Mouse (Mus musculus) heart, embryonic 13.5 days (tissue): ENCODE measurements at regions not wholly inside any gene's neighbourhood (a gene's known extent, or its start where the extent isn't known, plus 50 kb on each side); places are given as distances from the start of the nearest gene placed in this dataset.

Experiments used
- ATAC-seq: fragments of 200-750 bp; cut with Nextera tagmentation; 2 replicates; pipeline ENCODE4 v1.8.0; 2017; ENCODE audit warnings: moderate TSS enrichment; ENCODE audit not compliant: insufficient number of reproducible peaks, low FRiP score, low TSS enrichment; ENCODE audit errors: extremely low read depth
- H3K27ac ChIP-seq: fragments of 300-500 bp; sonication (generic); replicated peaks from 2 replicates; pipeline ENCODE4 v1.5.1; 2015; ENCODE audit warnings: moderate library complexity, mild to moderate bottlenecking, inconsistent platforms
- H3K27me3 ChIP-seq: fragments of 300-500 bp; sonication (generic); replicated peaks from 2 replicates; pipeline ENCODE4 v1.6.1; 2015; ENCODE audit warnings: mild to moderate bottlenecking, inconsistent platforms
- H3K36me3 ChIP-seq: fragments of 300-500 bp; sonication (generic); 2 replicates; pipeline ENCODE4 v1.6.1; 2015; ENCODE audit warnings: mild to moderate bottlenecking, inconsistent platforms
- H3K4me1 ChIP-seq: fragments of 300-500 bp; sonication (generic); 2 replicates; pipeline ENCODE4 v1.6.1; 2015; ENCODE audit warnings: inconsistent platforms
- H3K4me2 ChIP-seq: fragments of 300-500 bp; sonication (generic); 2 replicates; pipeline ENCODE4 v1.6.1; 2015; ENCODE audit warnings: inconsistent platforms, mild to moderate bottlenecking, moderate library complexity
- H3K4me3 ChIP-seq: fragments of 300-500 bp; sonication (generic); 2 replicates; pipeline ENCODE4 v1.5.1; 2015; ENCODE audit warnings: moderate library complexity, mild to moderate bottlenecking, inconsistent platforms
- H3K9ac ChIP-seq: fragments of 300-500 bp; sonication (generic); 2 replicates; pipeline ENCODE4 v1.6.1; 2015; ENCODE audit warnings: inconsistent platforms, mild to moderate bottlenecking, moderate library complexity
- H3K9me3 ChIP-seq: fragments of 300-500 bp; sonication (generic); 2 replicates; pipeline ENCODE4 v1.6.1; 2016; ENCODE audit warnings: inconsistent platforms
- WGBS: fragments of 180-500 bp; shearing (Covaris S2); methylation state at CpG from one replicate; pipeline ENCODE4 v1.1.7; 2015; ENCODE audit warnings: mixed read lengths; 5-methylcytosine and 5-hydroxymethylcytosine counted together

DNA sequence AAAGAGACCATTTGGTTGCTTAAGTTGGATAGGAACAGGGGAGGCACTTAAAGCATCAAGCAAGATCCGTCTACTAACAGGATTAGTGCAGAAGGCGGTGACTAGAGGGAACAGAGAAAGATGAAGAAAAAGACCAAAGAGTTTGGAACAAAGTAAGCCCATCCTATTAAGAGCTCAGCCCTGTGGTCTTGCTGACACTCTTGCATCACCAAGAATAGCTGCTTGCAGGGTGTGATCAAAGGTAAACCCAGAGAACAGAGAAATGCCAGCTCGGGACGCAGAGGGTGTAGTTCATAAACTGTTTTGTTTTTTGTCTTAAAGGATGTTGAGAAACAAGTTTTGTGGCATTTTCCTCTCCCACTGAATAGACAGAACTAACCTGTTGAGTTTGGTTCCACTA is 574.8 kb downstream of the Slc4a3 start:
- Histone ChIP-seq H3K27ac (no peak overlapping the region), H3K4me2 (no peak overlapping the region), H3K9ac (no peak overlapping the region), H3K9me3 (no peaks in the 10 kb centered on the region), H3K4me3 (no peak overlapping the region), H3K4me1 (no peaks in the 10 kb centered on the region), H3K27me3 (no peaks in the 10 kb centered on the region), H3K36me3 (no peaks in the 10 kb centered on the region)
- WGBS: 70% methylated on average over 4 of the region's 4 CpGs
- no peak for ATAC-seq

DNA sequence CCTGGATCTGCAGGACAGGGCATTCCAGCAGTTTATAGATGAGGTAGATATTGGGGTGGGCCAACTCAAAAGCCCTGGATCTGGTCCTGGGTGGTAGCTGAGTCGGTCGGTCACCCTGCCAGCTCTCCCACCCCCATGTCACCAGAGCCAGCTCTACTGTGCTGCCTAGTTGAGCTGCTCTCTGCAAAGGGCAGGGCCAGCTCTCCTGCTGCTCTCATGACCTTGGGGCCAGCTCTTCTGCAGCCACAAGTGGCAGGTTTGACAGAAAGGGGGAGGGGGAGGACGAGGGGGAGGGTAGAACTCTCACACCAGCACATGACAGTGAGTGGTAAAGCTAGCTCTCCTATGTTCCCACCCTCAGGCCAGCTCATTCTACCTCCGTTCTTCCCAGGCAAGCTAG is 584.3 kb downstream of the Slc4a3 start:
- Histone ChIP-seq H3K9ac (no peak overlapping the region; the same call in 1 of the 2 replicates), H3K27ac (no peak overlapping the region), H3K27me3 (no peaks in the 10 kb centered on the region), H3K36me3 (no peaks in the 10 kb centered on the region), H3K4me1 (peaks cover 6% of the 10 kb centered on the region), H3K9me3 (no peaks in the 10 kb centered on the region), H3K4me2 (no peak overlapping the region), H3K4me3 (no peak overlapping the region)
- ATAC-seq: no peak
- 31% methylated on average over 4 of the region's 4 CpGs for WGBS

DNA sequence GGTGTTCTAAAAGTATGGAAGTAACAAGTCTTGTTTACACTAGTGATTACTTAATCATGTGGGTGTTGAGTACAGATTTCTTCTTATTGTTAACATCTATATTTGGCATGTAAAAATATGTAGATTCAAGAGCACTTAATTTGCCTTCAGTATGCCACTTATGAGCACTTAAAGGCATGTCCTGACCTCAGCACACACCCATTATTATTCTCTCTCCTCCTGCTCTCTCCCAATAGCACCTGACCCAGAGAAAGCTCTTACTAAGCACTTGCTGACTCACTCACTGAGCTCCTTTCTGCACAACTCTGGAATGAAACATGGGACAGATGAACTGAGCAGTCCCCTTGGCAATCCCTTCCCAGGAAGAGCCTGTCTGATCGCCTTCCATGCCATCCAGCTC is 590.7 kb downstream of the Slc4a3 start:
- Histone ChIP-seq H3K4me2 (no peak overlapping the region), H3K4me1 (no peaks in the 10 kb centered on the region), H3K27ac (no peak overlapping the region), H3K36me3 (no peaks in the 10 kb centered on the region), H3K27me3 (no peaks in the 10 kb centered on the region), H3K4me3 (no peak overlapping the region), H3K9me3 (no peaks in the 10 kb centered on the region), H3K9ac (no peak overlapping the region)
- no peak for ATAC-seq
- 80% methylated on average over 1 of the region's 1 CpGs for WGBS

DNA sequence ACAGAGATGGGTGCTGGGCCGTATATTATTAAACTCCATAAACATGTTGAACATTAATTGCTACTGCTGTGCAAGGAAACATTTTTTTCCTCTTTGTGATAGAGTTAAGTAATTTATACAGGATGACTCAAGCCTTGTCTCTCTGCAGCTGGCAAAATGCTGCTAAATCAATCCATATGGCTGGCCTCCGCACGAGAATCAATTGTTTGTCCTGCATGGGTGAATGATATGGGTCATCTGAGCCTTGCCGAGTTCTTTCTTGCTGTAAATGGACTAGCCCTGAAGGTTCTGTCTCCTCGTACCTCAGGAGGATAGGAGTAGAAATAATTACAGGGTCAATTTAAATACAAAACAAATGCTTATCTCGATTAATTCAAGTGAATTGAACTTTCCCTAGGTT is 591.6 kb downstream of the Slc4a3 start:
- no peaks in the 10 kb centered on the region for H3K9me3 ChIP-seq
- no peak for ATAC-seq
- no peaks in the 10 kb centered on the region for H3K27me3 ChIP-seq
- H3K4me1 ChIP-seq: no peaks in the 10 kb centered on the region
- H3K4me2 ChIP-seq: no peak overlapping the region
- H3K36me3 ChIP-seq: no peaks in the 10 kb centered on the region
- H3K27ac ChIP-seq: no peak overlapping the region
- H3K4me3 ChIP-seq: no peak overlapping the region
- 77% methylated on average over 6 of the region's 6 CpGs for WGBS
- no peak overlapping the region for H3K9ac ChIP-seq

DNA sequence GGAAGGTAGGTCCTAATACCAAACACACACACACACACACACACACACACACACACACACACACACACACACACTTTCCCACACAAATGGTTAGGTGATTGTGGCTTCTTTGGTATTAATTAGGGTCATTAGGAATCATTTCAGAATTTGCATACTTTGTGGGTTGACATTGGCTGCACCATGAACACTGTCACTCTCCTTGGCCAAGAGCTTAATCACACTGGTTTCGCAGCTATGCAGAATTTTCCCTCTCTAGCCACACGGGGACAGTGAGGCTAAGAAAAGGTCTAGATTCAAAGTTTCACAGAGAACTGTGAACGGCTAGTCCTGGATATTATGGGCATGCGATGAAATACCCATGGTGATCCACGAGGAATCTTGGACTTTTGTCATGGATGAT is 597.5 kb downstream of the Slc4a3 start:
- Histone ChIP-seq H3K4me3 (no peak overlapping the region), H3K4me1 (no peaks in the 10 kb centered on the region), H3K4me2 (no peak overlapping the region), H3K36me3 (no peaks in the 10 kb centered on the region), H3K9me3 (no peaks in the 10 kb centered on the region), H3K27ac (no peak overlapping the region), H3K27me3 (no peaks in the 10 kb centered on the region), H3K9ac (no peak overlapping the region)
- no peak for ATAC-seq
- 60% methylated on average over 5 of the region's 5 CpGs for WGBS

DNA sequence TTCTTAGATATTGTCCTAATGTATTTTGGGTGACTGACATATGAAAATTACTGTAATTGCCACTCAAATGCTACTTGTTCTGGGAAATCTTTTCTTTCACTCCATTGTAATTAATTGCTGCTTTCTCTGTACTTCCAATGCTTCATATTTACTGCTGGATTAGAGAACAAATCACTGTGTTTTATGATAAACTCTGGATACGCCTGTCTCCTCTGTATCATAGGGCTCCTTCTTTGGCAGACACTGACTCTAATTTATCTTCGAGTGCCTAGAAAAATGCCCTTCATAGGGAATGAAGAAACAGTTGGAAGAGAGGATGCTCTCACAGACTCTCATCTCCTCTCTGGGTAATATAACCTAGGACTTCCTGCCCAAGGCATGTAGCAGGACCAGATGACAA is 602.9 kb downstream of the Slc4a3 start:
- H3K9ac ChIP-seq: no peak overlapping the region
- no peaks in the 10 kb centered on the region for H3K4me1 ChIP-seq
- no peak for ATAC-seq
- no peak overlapping the region for H3K27ac ChIP-seq
- no peaks in the 10 kb centered on the region for H3K9me3 ChIP-seq
- no peaks in the 10 kb centered on the region for H3K36me3 ChIP-seq
- 71% methylated on average over 2 of the region's 2 CpGs for whole genome bisulfite sequencing
- H3K4me2 ChIP-seq: no peak overlapping the region
- H3K27me3 ChIP-seq: no peaks in the 10 kb centered on the region
- no peak overlapping the region for H3K4me3 ChIP-seq

DNA sequence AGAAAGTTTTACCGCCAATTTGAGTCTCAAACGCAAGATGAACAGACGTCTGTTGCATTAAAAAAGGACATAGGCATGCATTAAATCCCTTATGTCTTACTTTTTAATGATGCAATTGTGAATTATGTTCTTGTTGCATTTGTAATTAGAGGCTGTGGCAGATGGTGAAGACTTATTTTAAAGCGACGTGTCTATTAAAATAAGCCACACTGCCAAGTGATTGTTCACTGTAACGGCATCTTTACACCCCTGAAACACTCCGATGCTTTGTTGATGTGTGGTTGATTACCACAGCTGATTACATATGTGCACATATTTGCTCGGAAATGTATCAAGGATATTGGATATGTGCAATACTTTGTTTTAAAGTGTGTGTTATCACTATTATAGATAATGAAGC is 610.2 kb downstream of the Slc4a3 start:
- WGBS: 73% methylated on average over 8 of the region's 8 CpGs
- no peaks in the 10 kb centered on the region for H3K27me3 ChIP-seq
- H3K36me3 ChIP-seq: no peaks in the 10 kb centered on the region
- ATAC-seq: no peak
- H3K27ac ChIP-seq: no peak overlapping the region
- H3K4me2 ChIP-seq: no peak overlapping the region
- H3K9me3 ChIP-seq: no peaks in the 10 kb centered on the region
- no peak overlapping the region for H3K4me3 ChIP-seq
- H3K9ac ChIP-seq: no peak overlapping the region
- no peaks in the 10 kb centered on the region for H3K4me1 ChIP-seq

DNA sequence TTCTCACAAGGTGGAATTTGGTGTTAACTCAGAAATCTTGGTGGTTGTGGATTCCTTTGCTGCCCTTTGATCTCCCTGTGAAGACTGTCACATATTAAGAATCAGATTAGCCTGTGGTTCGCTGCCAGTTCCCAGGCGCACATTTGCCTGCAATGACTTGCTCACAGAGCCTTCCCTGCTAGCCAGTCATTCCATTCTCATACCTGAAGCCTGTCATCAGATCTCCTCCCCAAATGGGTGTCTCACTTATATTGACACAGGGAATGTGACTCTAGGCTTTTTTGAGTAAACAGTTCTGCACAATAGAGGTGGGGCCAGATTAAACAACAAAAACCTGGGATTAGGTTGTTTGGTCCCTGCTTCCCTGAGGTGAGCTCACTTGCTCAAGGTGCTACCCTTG is 621.4 kb downstream of the Slc4a3 start:
- H3K4me1 ChIP-seq: no peaks in the 10 kb centered on the region
- no peaks in the 10 kb centered on the region for H3K36me3 ChIP-seq
- no peak for ATAC-seq
- no peak overlapping the region for H3K9ac ChIP-seq
- WGBS: 36% methylated on average over 2 of the region's 2 CpGs
- no peak overlapping the region for H3K4me3 ChIP-seq
- H3K27ac ChIP-seq: no peak overlapping the region
- no peaks in the 10 kb centered on the region for H3K27me3 ChIP-seq
- no peak overlapping the region for H3K4me2 ChIP-seq
- no peaks in the 10 kb centered on the region for H3K9me3 ChIP-seq

DNA sequence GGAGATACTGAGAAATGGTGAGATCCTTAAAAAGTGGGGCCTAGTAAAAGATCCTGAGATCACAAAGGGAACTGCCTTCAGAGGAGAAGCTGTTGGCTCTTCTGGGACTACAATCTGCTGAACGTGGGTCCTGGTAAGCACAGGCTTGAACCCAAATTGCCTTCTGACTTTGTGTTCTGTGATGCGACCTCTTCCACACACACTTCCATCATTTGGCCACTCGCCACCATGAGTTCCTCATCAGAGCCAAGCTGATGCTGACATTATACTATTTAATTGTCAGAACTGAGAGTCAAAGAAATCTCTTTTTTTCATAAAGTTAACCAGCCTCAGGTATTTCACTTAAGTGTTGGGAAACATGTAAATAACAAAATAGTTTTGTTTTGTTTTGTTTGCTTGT is 635.1 kb downstream of the Slc4a3 start:
- no peaks in the 10 kb centered on the region for H3K4me1 ChIP-seq
- no peak overlapping the region for H3K9ac ChIP-seq
- H3K27ac ChIP-seq: no peak overlapping the region
- no peaks in the 10 kb centered on the region for H3K36me3 ChIP-seq
- 74% methylated on average over 3 of the region's 3 CpGs for WGBS
- H3K4me2 ChIP-seq: no peak overlapping the region
- no peaks in the 10 kb centered on the region for H3K27me3 ChIP-seq
- no peaks in the 10 kb centered on the region for H3K9me3 ChIP-seq
- no peak for ATAC-seq
- no peak overlapping the region for H3K4me3 ChIP-seq

DNA sequence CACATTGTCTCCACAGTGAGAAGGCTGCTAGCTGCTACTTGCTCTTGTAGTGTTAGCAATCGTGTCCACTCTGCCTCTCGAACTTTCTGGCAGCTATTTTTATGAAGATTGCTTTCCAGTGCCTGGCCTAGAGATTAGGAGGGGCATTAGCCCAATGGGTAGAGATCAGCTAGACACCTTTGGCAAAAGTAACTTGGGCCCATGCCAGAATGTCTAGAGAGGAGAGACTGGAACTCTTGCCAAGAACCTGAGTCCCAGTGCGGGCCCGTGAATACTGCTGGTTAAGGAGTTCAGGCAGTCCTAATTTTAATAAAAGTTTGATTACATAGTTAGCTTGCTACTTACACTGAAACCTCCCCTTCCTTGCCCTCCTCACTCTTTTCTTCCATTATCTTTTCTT is 648.8 kb downstream of the Slc4a3 start:
- Histone ChIP-seq H3K9me3 (no peaks in the 10 kb centered on the region), H3K4me2 (no peak overlapping the region), H3K4me1 (peaks cover 10% of the 10 kb centered on the region), H3K27ac (0 out of 2 replicates have a peak overlapping the region, but pooled peaks have one; percentile 5), H3K4me3 (no peak overlapping the region), H3K27me3 (no peaks in the 10 kb centered on the region), H3K9ac (no peak overlapping the region), H3K36me3 (no peaks in the 10 kb centered on the region)
- 26% methylated on average over 4 of the region's 4 CpGs for WGBS
- no peak for ATAC-seq

DNA sequence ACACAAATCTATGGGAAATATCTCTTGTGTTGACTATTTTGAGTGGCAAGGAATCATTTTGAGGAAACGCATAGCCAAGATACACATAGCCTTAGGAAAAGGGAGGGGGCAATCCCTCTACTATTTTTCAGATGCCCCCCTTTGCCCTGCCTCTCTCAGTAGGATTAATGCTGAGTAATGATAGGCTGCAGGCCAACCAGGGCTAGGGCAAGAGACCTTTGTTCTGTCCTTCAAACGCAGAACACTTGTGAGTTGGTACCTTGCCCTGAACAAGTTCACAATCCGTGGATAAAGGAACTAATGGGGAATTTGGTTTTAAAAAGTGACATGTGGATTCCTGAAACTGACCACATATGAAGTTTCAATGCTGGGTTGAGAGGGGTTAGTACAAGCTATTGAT is 651.6 kb downstream of the Slc4a3 start:
- H3K4me1 ChIP-seq: peaks cover 10% of the 10 kb centered on the region
- H3K36me3 ChIP-seq: no peaks in the 10 kb centered on the region
- H3K9ac ChIP-seq: no peak overlapping the region
- ATAC-seq: no peak
- H3K4me3 ChIP-seq: no peak overlapping the region
- H3K27ac ChIP-seq: no peak overlapping the region
- H3K27me3 ChIP-seq: no peaks in the 10 kb centered on the region
- WGBS: 75% methylated on average over 3 of the region's 3 CpGs
- H3K4me2 ChIP-seq: no peak overlapping the region
- H3K9me3 ChIP-seq: no peaks in the 10 kb centered on the region

DNA sequence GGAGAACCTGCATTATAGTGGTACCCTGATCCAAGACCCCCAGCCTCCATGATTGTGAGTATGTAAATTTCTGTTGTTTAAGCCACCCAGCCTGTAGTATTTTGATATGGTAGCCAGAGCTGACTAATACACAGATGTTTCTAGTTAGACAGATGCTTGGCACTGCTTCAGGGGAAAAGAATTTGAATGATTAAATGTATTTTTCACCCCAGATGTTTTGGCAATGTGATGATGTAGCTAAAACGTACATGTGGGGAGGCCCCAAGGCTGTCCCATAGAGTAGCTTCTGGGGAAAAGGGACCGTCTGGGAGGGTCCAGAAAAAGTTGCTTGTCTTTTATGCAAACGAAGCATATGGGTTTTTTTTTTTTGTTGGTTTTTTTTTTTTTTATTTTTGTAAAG is 654.8 kb downstream of the Slc4a3 start:
- H3K27me3 ChIP-seq: no peaks in the 10 kb centered on the region
- 53% methylated on average over 3 of the region's 3 CpGs for WGBS

DNA sequence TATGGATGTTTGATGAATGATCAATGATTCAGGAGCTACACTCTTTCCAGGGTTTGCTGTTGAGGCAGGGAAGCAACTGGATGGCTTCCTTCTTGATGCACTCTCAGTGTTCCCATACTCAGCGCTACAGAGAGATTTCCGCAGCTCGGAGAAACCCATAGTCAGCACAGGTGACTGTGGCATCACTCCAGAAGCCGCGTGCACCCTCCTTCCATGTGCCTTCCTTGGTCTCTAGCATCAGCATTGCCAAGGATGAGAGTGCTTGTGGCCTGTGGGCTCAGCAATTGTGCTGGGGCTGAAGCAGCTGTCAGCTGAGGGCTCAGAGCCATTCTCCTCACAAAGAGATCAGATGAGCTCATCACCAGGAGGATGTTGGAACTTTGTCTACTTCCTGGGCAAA is 666.4 kb downstream of the Slc4a3 start:
- H3K9ac ChIP-seq: no peak overlapping the region
- H3K9me3 ChIP-seq: no peaks in the 10 kb centered on the region
- no peak overlapping the region for H3K4me2 ChIP-seq
- H3K27me3 ChIP-seq: no peaks in the 10 kb centered on the region
- H3K27ac ChIP-seq: no peak overlapping the region
- no peaks in the 10 kb centered on the region for H3K4me1 ChIP-seq
- H3K4me3 ChIP-seq: no peak overlapping the region
- 90% methylated on average over 5 of the region's 5 CpGs for WGBS
- H3K36me3 ChIP-seq: no peaks in the 10 kb centered on the region
- ATAC-seq: no peak

More for the DNA sequence above, 654.8 kb downstream of the Slc4a3 start:
- Histone ChIP-seq H3K4me2 (no peak overlapping the region), H3K27ac (no peak overlapping the region), H3K9ac (no peak overlapping the region), H3K9me3 (no peaks in the 10 kb centered on the region), H3K36me3 (no peaks in the 10 kb centered on the region), H3K4me1 (no peaks in the 10 kb centered on the region), H3K4me3 (no peak overlapping the region)
- no peak for ATAC-seq
